Mouse (Mus musculus): ENCODE data around the gene Gpr137b.
A peak's percentile ranks its signal among the peaks of the same experiment; 100 is the strongest.
"Not testable (repeated sequence)": the region's sequence is repeated elsewhere in the genome, so short reads cannot be mapped to it uniquely, and the experiment has no call there.

Gpr137b gene

GRCm38 (mm10) chr13:13393228-13394095 lies at the start of gene Gpr137b:
Gene Gpr137b, minus strand, starts transcription at chr13:13394014.
- DNase-seq (ENCODE audit: low spot score in 2 of 2), result peak; percentile 21 to 54

- not testable (repeated sequence) for DNase-seq (ENCODE audit: low spot score in 2 of 2)
Measured at GRCm38 (mm10) chr13:13438112-13438953, 44.5 kb upstream of the Gpr137b start.

GRCm38 (mm10) chr13:13437460-13438015 lies 43.7 kb upstream of the Gpr137b start, which contains the start of gene Nid1:
Gene Nid1, plus strand, starts transcription at chr13:13437551.
- not testable (repeated sequence) for DNase-seq (ENCODE audit: low spot score in 2 of 2)

- DNase-seq (ENCODE audit: low spot score in 2 of 2), result not testable (repeated sequence)
Measured at GRCm38 (mm10) chr13:13436161-13436560, 42.3 kb upstream of the Gpr137b start.

GRCm38 (mm10) chr13:13423301-13423700 lies 29.5 kb upstream of the Gpr137b start:
- not testable (repeated sequence) for DNase-seq (ENCODE audit: low spot score in 2 of 2)

GRCm38 (mm10) chr13:13418859-13419258 lies 25.0 kb upstream of the Gpr137b start:
- DNase-seq (ENCODE audit: low spot score in 2 of 2), result not testable (repeated sequence)

- not testable (repeated sequence) for DNase-seq (ENCODE audit: low spot score in 2 of 2)
Measured at GRCm38 (mm10) chr13:13416007-13416337, 22.2 kb upstream of the Gpr137b start.

GRCm38 (mm10) chr13:13415120-13416006 lies 21.5 kb upstream of the Gpr137b start:
- DNase-seq (ENCODE audit: low spot score in 2 of 2), result peak in 1 of 2 experiments; percentile 32

- no peak for DNase-seq (ENCODE audit: low spot score in 2 of 2)
Measured at GRCm38 (mm10) chr13:13414206-13414605, 20.4 kb upstream of the Gpr137b start.

GRCm38 (mm10) chr13:13405511-13405910 lies 11.7 kb upstream of the Gpr137b start:
- DNase-seq (ENCODE audit: low spot score in 2 of 2), result not testable (repeated sequence)

GRCm38 (mm10) chr13:13404517-13405155 lies 10.8 kb upstream of the Gpr137b start:
- not testable (repeated sequence) for DNase-seq (ENCODE audit: low spot score in 2 of 2)

GRCm38 (mm10) chr13:13403839-13404238 lies 10.0 kb upstream of the Gpr137b start:
- not testable (repeated sequence) for DNase-seq (ENCODE audit: low spot score in 2 of 2)

GRCm38 (mm10) chr13:13403366-13403765 lies 9.6 kb upstream of the Gpr137b start:
- DNase-seq (ENCODE audit: low spot score in 2 of 2), result not testable (repeated sequence)

GRCm38 (mm10) chr13:13402818-13403217 lies 9.0 kb upstream of the Gpr137b start:
- not testable (repeated sequence) for DNase-seq (ENCODE audit: low spot score in 2 of 2)

GRCm38 (mm10) chr13:13400851-13401250 lies 7.0 kb upstream of the Gpr137b start:
- DNase-seq (ENCODE audit: low spot score in 2 of 2), result not testable (repeated sequence)

- not testable (repeated sequence) for DNase-seq (ENCODE audit: low spot score in 2 of 2)
Measured at GRCm38 (mm10) chr13:13394096-13394395, 232 bp upstream of the Gpr137b start.

GRCm38 (mm10) chr13:13378168-13378859 lies 15.5 kb downstream of the Gpr137b start:
- DNase-seq (ENCODE audit: low spot score in 2 of 2), result not testable (repeated sequence)

GRCm38 (mm10) chr13:13377180-13377579 lies 16.6 kb downstream of the Gpr137b start:
- no peak for DNase-seq (ENCODE audit: low spot score in 2 of 2)

GRCm38 (mm10) chr13:13373965-13374364 lies 19.8 kb downstream of the Gpr137b start:
- not testable (repeated sequence) for DNase-seq (ENCODE audit: low spot score in 2 of 2)

- DNase-seq (ENCODE audit: low spot score in 2 of 2), result not testable (repeated sequence)
Measured at GRCm38 (mm10) chr13:13371436-13371835, 22.4 kb downstream of the Gpr137b start.
